10 mouse cellular contexts compared by ENCODE assay signal in genomic region chr7:126180956-126181355, GRCm38 (mm10). TPM values are rescaled to one million over a fixed set of nuclear protein-coding genes. Genes with fewer than 3 reads are reported as not detected.
DNase-seq lines count a peak whose midpoint lies in the region; ATAC-seq and TF ChIP-seq lines count a peak whose summit lies in the region.
"Had no signal": no experiment of that assay in that cellular context is flagged by ENCODE, and none has a peak within 500 bp of the region (broad histone marks: within the 10 kb centered on the region; RNA-seq: fewer than 3 reads in every experiment).

No protein-coding gene starts in this region.

- peak; percentile 76 for DNase-seq in kidney, postnatal 0 days (ENCODE audit: low spot score)
- DNase-seq in kidney, adult 18-20 months: no peak
- DNase-seq in adrenal gland, postnatal 36 days: peak; percentile 28 to 62
- DNase-seq in thymus, postnatal 14 days: peak; percentile 75
- no peak for DNase-seq in frontal cortex, postnatal 36 days (ENCODE audit: low spot score in 2 of 2)
- no peak for DNase-seq in gastrocnemius, adult 8-10 months (ENCODE audit: low spot score in 2 of 2)

- H3K4me1 ChIP-seq in kidney, postnatal 0 days (replicated peaks; ENCODE audit: insufficient read depth, low read length): peaks cover 16% of the 10 kb centered on the region; the same call in 1 of the 2 replicates
- peaks cover 49% of the 10 kb centered on the region for H3K4me1 ChIP-seq in liver, embryonic 16.5 days (ENCODE audit: control insufficient read depth, low read depth, low read length)

- H3K9ac ChIP-seq in kidney, postnatal 0 days (ENCODE audit: low read depth, low read length): no peak overlapping the region
- H3K9ac ChIP-seq in liver, embryonic 16.5 days (ENCODE audit: low read depth, low read length): no peak overlapping the region
- H3K9ac ChIP-seq: heart, embryonic 13.5 days; neural tube, embryonic 13.5 days had no signal

- H3K27me3 ChIP-seq in kidney, postnatal 0 days (ENCODE audit: insufficient read depth, low read length): no peaks in the 10 kb centered on the region
- H3K27me3 ChIP-seq in liver, embryonic 16.5 days (ENCODE audit: control insufficient read depth, insufficient read depth, low read depth, low read length): no peaks in the 10 kb centered on the region
- H3K27me3 ChIP-seq: heart, embryonic 13.5 days; neural tube, embryonic 13.5 days had no signal

- no peak for ATAC-seq in kidney, postnatal 0 days (replicated peaks; ENCODE audit: low FRiP score, low read depth)
- no peak for ATAC-seq in liver, embryonic 16.5 days (ENCODE audit: low read depth)
- ATAC-seq in frontal cortex, adult (ENCODE audit: low TSS enrichment): no peak

- no peak overlapping the region for H3K4me2 ChIP-seq in kidney, postnatal 0 days (ENCODE audit: low read length)
- no peak overlapping the region for H3K4me2 ChIP-seq in liver, embryonic 16.5 days (ENCODE audit: low read depth, low read length)
- H3K4me2 ChIP-seq: heart, embryonic 13.5 days; neural tube, embryonic 13.5 days had no signal

- H3K27ac ChIP-seq in kidney, postnatal 0 days: no peak overlapping the region
- H3K27ac ChIP-seq in liver, embryonic 16.5 days (ENCODE audit: low read length): peak overlapping the region; percentile 4; the same call in 1 of the 2 replicates

- no peak overlapping the region for H3K4me3 ChIP-seq in kidney, postnatal 0 days (replicated peaks; ENCODE audit: low read depth, low read length)
- no peak overlapping the region for H3K4me3 ChIP-seq in liver, embryonic 16.5 days (ENCODE audit: low read depth, low read length)
- H3K4me3 ChIP-seq: heart, embryonic 13.5 days; neural tube, embryonic 13.5 days had no signal

- TF ChIP-seq CTCF in kidney, postnatal 0 days (IDR thresholded peaks at IDR 0.05; ENCODE audit: low read depth): no peak

- WGBS in kidney, postnatal 0 days: 27% methylated on average over 3 of the region's 3 CpGs
- WGBS in liver, embryonic 16.5 days (ENCODE audit: insufficient replicate concordance): 19% methylated on average over 3 of the region's 3 CpGs

- H3K9me3 ChIP-seq in kidney, postnatal 0 days (replicated peaks; ENCODE audit: low read length): no peaks in the 10 kb centered on the region
- no peaks in the 10 kb centered on the region for H3K9me3 ChIP-seq in liver, embryonic 16.5 days (replicated peaks; ENCODE audit: control insufficient read depth, low read length)
- H3K9me3 ChIP-seq: heart, embryonic 13.5 days; neural tube, embryonic 13.5 days had no signal

- no peaks in the 10 kb centered on the region for H3K36me3 ChIP-seq in kidney, postnatal 0 days (ENCODE audit: insufficient read depth, low read length)
- no peaks in the 10 kb centered on the region for H3K36me3 ChIP-seq in liver, embryonic 16.5 days (ENCODE audit: control insufficient read depth, insufficient read depth)
- H3K36me3 ChIP-seq: neural tube, embryonic 13.5 days had no signal

RNA-seq across cellular contexts. Expression of gene Xpo6, which starts 19.3 kb away (rescaled TPM):
- polyA plus RNA-seq in kidney, postnatal 0 days (2015; fragmentation: Nextera tagmentation; extraction: Ambion mirVana): 30.1 and 31.5 TPM in 2 replicates
- total RNA-seq in adrenal gland, postnatal 36 days (2021): 10 to 100 TPM; 87.8 to 89.1 TPM
- polyA plus RNA-seq in liver, embryonic 16.5 days (2015; fragmentation: Nextera tagmentation; extraction: Ambion mirVana): 12.2 and 17.7 TPM in 2 replicates
- total RNA-seq in gastrocnemius, adult 8-10 months (2022): 10 to 100 TPM in 3 of 4 experiments, 1 to 10 TPM in 1; 8.3 to 18.1 (median 11.8) TPM

Comparison
In these comparisons a context has a peak if more than half of its experiments do, and no peak if none do; other contexts are left out.
1. DNase-seq: peak in kidney, postnatal 0 days (single experiment), adrenal gland, postnatal 36 days (2 of 2) and thymus, postnatal 14 days (single experiment); none in kidney, adult 18-20 months (single experiment), frontal cortex, postnatal 36 days (0 of 2) and gastrocnemius, adult 8-10 months (0 of 2).
2. RNA of gene Xpo6, which starts 19.3 kb away (total RNA-seq): 87.8 to 89.1 TPM in adrenal gland, postnatal 36 days; 8.3 to 18.1 TPM in gastrocnemius, adult 8-10 months; every median in the first group is over 4 times any median in the second.